Mouse (Mus musculus): ENCODE measurements around the gene Dnah8. TPM values are rescaled to one million over a fixed set of nuclear protein-coding genes. Genes with fewer than 3 reads are reported as not detected.

Dnah8 gene
- polyA plus RNA-seq, 1 experiment from 2014 or later: 2.0 TPM

GRCm38 (mm10) chr17:30605001-30605400 is 19.2 kb upstream of the Dnah8 start:
- Histone ChIP-seq H3K9ac (replicated peaks; ENCODE audit: low read depth, low read length) (no peak overlapping the region), H3K27ac (ENCODE audit: low read length) (no peak overlapping the region), H3K27me3 (ENCODE audit: control insufficient read depth, insufficient read depth, low read length) (no peaks in the 10 kb centered on the region), H3K9me3 (ENCODE audit: control insufficient read depth, low read depth, low read length) (no peaks in the 10 kb centered on the region), H3K4me3 (ENCODE audit: low read depth, low read length) (no peak overlapping the region), H3K36me3 (ENCODE audit: control insufficient read depth, insufficient read depth, low read length) (peaks cover 17% of the 10 kb centered on the region; the same call in 1 of the 2 replicates), H3K4me1 (ENCODE audit: control insufficient read depth, insufficient read depth, low read length) (no peaks in the 10 kb centered on the region), H3K4me2 (replicated peaks; ENCODE audit: low read depth, low read length) (no peak overlapping the region)
- ATAC-seq (ENCODE audit: insufficient number of reproducible peaks, insufficient read depth, low FRiP score, low read depth): no peak
- 86% methylated on average over 5 of the region's 5 CpGs for WGBS

GRCm38 (mm10) chr17:30606206-30606605 is 17.9 kb upstream of the Dnah8 start:
- Histone ChIP-seq H3K4me2 (replicated peaks; ENCODE audit: low read depth, low read length) (no peak overlapping the region), H3K27me3 (ENCODE audit: control insufficient read depth, insufficient read depth, low read length) (no peaks in the 10 kb centered on the region), H3K36me3 (ENCODE audit: control insufficient read depth, insufficient read depth, low read length) (peaks cover 14% of the 10 kb centered on the region; the same call in 1 of the 2 replicates), H3K4me3 (ENCODE audit: low read depth, low read length) (no peak overlapping the region), H3K4me1 (ENCODE audit: control insufficient read depth, insufficient read depth, low read length) (peaks cover 1% of the 10 kb centered on the region), H3K9me3 (ENCODE audit: control insufficient read depth, low read depth, low read length) (no peaks in the 10 kb centered on the region), H3K27ac (ENCODE audit: low read length) (no peak overlapping the region), H3K9ac (replicated peaks; ENCODE audit: low read depth, low read length) (no peak overlapping the region)
- WGBS: 88% methylated on average over 11 of the region's 11 CpGs
- ATAC-seq (ENCODE audit: insufficient number of reproducible peaks, insufficient read depth, low FRiP score, low read depth): no peak

- Histone ChIP-seq H3K36me3 (ENCODE audit: control insufficient read depth, insufficient read depth, low read length) (peaks cover 14% of the 10 kb centered on the region; the same call in 1 of the 2 replicates), H3K27ac (ENCODE audit: low read length) (no peak overlapping the region), H3K9ac (replicated peaks; ENCODE audit: low read depth, low read length) (no peak overlapping the region), H3K4me3 (ENCODE audit: low read depth, low read length) (no peak overlapping the region), H3K4me1 (ENCODE audit: control insufficient read depth, insufficient read depth, low read length) (peaks cover 5% of the 10 kb centered on the region), H3K4me2 (replicated peaks; ENCODE audit: low read depth, low read length) (no peak overlapping the region), H3K27me3 (ENCODE audit: control insufficient read depth, insufficient read depth, low read length) (no peaks in the 10 kb centered on the region), H3K9me3 (ENCODE audit: control insufficient read depth, low read depth, low read length) (no peaks in the 10 kb centered on the region)
- 89% methylated on average over 8 of the region's 8 CpGs for WGBS
- ATAC-seq (ENCODE audit: insufficient number of reproducible peaks, insufficient read depth, low FRiP score, low read depth): no peak
Observed at GRCm38 (mm10) chr17:30606634-30607081, 17.5 kb upstream of the Dnah8 start.

- H3K4me2 ChIP-seq (replicated peaks; ENCODE audit: low read depth, low read length): no peak overlapping the region
- ATAC-seq (ENCODE audit: insufficient number of reproducible peaks, insufficient read depth, low FRiP score, low read depth): no peak
- no peak overlapping the region for H3K4me3 ChIP-seq (ENCODE audit: low read depth, low read length)
- H3K27me3 ChIP-seq (ENCODE audit: control insufficient read depth, insufficient read depth, low read length): no peaks in the 10 kb centered on the region
- WGBS: 94% methylated on average over 7 of the region's 7 CpGs
- H3K9ac ChIP-seq (replicated peaks; ENCODE audit: low read depth, low read length): no peak overlapping the region
- H3K36me3 ChIP-seq (ENCODE audit: control insufficient read depth, insufficient read depth, low read length): peaks cover 14% of the 10 kb centered on the region; the same call in 1 of the 2 replicates
- H3K9me3 ChIP-seq (ENCODE audit: control insufficient read depth, low read depth, low read length): no peaks in the 10 kb centered on the region
- no peak overlapping the region for H3K27ac ChIP-seq (ENCODE audit: low read length)
- H3K4me1 ChIP-seq (ENCODE audit: control insufficient read depth, insufficient read depth, low read length): peaks cover 5% of the 10 kb centered on the region
Observed at GRCm38 (mm10) chr17:30607330-30607729, 16.8 kb upstream of the Dnah8 start.

GRCm38 (mm10) chr17:30607909-30608495 is 16.2 kb upstream of the Dnah8 start:
- Histone ChIP-seq H3K27ac (ENCODE audit: low read length) (no peak overlapping the region), H3K36me3 (ENCODE audit: control insufficient read depth, insufficient read depth, low read length) (peaks cover 8% of the 10 kb centered on the region; the same call in 1 of the 2 replicates), H3K27me3 (ENCODE audit: control insufficient read depth, insufficient read depth, low read length) (no peaks in the 10 kb centered on the region), H3K9ac (replicated peaks; ENCODE audit: low read depth, low read length) (no peak overlapping the region), H3K9me3 (ENCODE audit: control insufficient read depth, low read depth, low read length) (no peaks in the 10 kb centered on the region), H3K4me3 (ENCODE audit: low read depth, low read length) (no peak overlapping the region), H3K4me1 (ENCODE audit: control insufficient read depth, insufficient read depth, low read length) (peaks cover 5% of the 10 kb centered on the region), H3K4me2 (replicated peaks; ENCODE audit: low read depth, low read length) (no peak overlapping the region)
- ATAC-seq (ENCODE audit: insufficient number of reproducible peaks, insufficient read depth, low FRiP score, low read depth): no peak
- WGBS: 73% methylated on average over 8 of the region's 8 CpGs

GRCm38 (mm10) chr17:30609305-30609979 is 14.7 kb upstream of the Dnah8 start:
- Histone ChIP-seq H3K4me2 (replicated peaks; ENCODE audit: low read depth, low read length) (no peak overlapping the region), H3K27me3 (ENCODE audit: control insufficient read depth, insufficient read depth, low read length) (no peaks in the 10 kb centered on the region), H3K36me3 (ENCODE audit: control insufficient read depth, insufficient read depth, low read length) (0 out of 2 replicates have a peak, but pooled peaks cover 4% of the 10 kb centered on the region), H3K4me3 (ENCODE audit: low read depth, low read length) (no peak overlapping the region), H3K9ac (replicated peaks; ENCODE audit: low read depth, low read length) (no peak overlapping the region), H3K27ac (ENCODE audit: low read length) (no peak overlapping the region), H3K4me1 (ENCODE audit: control insufficient read depth, insufficient read depth, low read length) (peaks cover 5% of the 10 kb centered on the region), H3K9me3 (ENCODE audit: control insufficient read depth, low read depth, low read length) (no peaks in the 10 kb centered on the region)
- WGBS: 81% methylated on average over 16 of the region's 16 CpGs
- no peak for ATAC-seq (ENCODE audit: insufficient number of reproducible peaks, insufficient read depth, low FRiP score, low read depth)

- peaks cover 5% of the 10 kb centered on the region for H3K4me1 ChIP-seq (ENCODE audit: control insufficient read depth, insufficient read depth, low read length)
- H3K9ac ChIP-seq (replicated peaks; ENCODE audit: low read depth, low read length): no peak overlapping the region
- no peaks in the 10 kb centered on the region for H3K27me3 ChIP-seq (ENCODE audit: control insufficient read depth, insufficient read depth, low read length)
- H3K36me3 ChIP-seq (ENCODE audit: control insufficient read depth, insufficient read depth, low read length): 0 out of 2 replicates have a peak, but pooled peaks cover 4% of the 10 kb centered on the region
- no peak overlapping the region for H3K4me2 ChIP-seq (replicated peaks; ENCODE audit: low read depth, low read length)
- H3K9me3 ChIP-seq (ENCODE audit: control insufficient read depth, low read depth, low read length): no peaks in the 10 kb centered on the region
- H3K4me3 ChIP-seq (ENCODE audit: low read depth, low read length): no peak overlapping the region
- no peak for ATAC-seq (ENCODE audit: insufficient number of reproducible peaks, insufficient read depth, low FRiP score, low read depth)
- H3K27ac ChIP-seq (ENCODE audit: low read length): no peak overlapping the region
- 92% methylated on average over 5 of the region's 5 CpGs for WGBS
Observed at GRCm38 (mm10) chr17:30609980-30610307, 14.2 kb upstream of the Dnah8 start.

GRCm38 (mm10) chr17:30610739-30611138 is 13.4 kb upstream of the Dnah8 start:
- no peak overlapping the region for H3K4me2 ChIP-seq (replicated peaks; ENCODE audit: low read depth, low read length)
- H3K27ac ChIP-seq (ENCODE audit: low read length): no peak overlapping the region
- H3K9me3 ChIP-seq (ENCODE audit: control insufficient read depth, low read depth, low read length): no peaks in the 10 kb centered on the region
- H3K27me3 ChIP-seq (ENCODE audit: control insufficient read depth, insufficient read depth, low read length): no peaks in the 10 kb centered on the region
- H3K36me3 ChIP-seq (ENCODE audit: control insufficient read depth, insufficient read depth, low read length): 0 out of 2 replicates have a peak, but pooled peaks cover 4% of the 10 kb centered on the region
- no peak overlapping the region for H3K4me3 ChIP-seq (ENCODE audit: low read depth, low read length)
- peaks cover 5% of the 10 kb centered on the region for H3K4me1 ChIP-seq (ENCODE audit: control insufficient read depth, insufficient read depth, low read length)
- H3K9ac ChIP-seq (replicated peaks; ENCODE audit: low read depth, low read length): no peak overlapping the region
- ATAC-seq (ENCODE audit: insufficient number of reproducible peaks, insufficient read depth, low FRiP score, low read depth): no peak
- WGBS: 71% methylated on average over 1 of the region's 1 CpGs
